Comparison of ENCODE assay signal across 14 mouse cellular contexts in genomic region chr3:51739835-51740112, GRCm38 (mm10).
DNase-seq lines count a peak whose midpoint lies in the region; ATAC-seq and TF ChIP-seq lines count a peak whose summit lies in the region.
"Had no signal": no experiment of that assay in that cellular context is flagged by ENCODE, and none has a peak within 500 bp of the region (broad histone marks: within the 10 kb centered on the region; RNA-seq: fewer than 3 reads in every experiment).

No protein-coding gene starts in this region.

- no peak overlapping the region for H3K4me3 ChIP-seq in heart, embryonic 16.5 days (ENCODE audit: low read length)
- no peak overlapping the region for H3K4me3 ChIP-seq in embryonic facial prominence, embryonic 10.5 days
- H3K4me3 ChIP-seq in forebrain, postnatal 0 days (ENCODE audit: low read depth, low read length): no peak overlapping the region
- H3K4me3 ChIP-seq in midbrain, embryonic 10.5 days: no peak overlapping the region
- H3K4me3 ChIP-seq: layer of hippocampus, adult 2 months; liver, embryonic 13.5 days had no signal

- no peak for ATAC-seq in heart, embryonic 16.5 days (replicated peaks; ENCODE audit: extremely low read depth, insufficient read depth, low FRiP score)
- ATAC-seq in forebrain, postnatal 0 days: no peak

- no peak for DNase-seq in heart, postnatal 36 days
- no peak for DNase-seq in embryonic facial prominence, embryonic 10.5 days (ENCODE audit: low spot score)
- DNase-seq in forebrain, postnatal 0 days: no peak
- DNase-seq in midbrain, embryonic 10.5 days (ENCODE audit: low spot score): no peak
- no peak for DNase-seq in layer of hippocampus, postnatal 25 days (ENCODE audit: extremely low spot score in 1 of 2, low spot score in 1 of 2)
- no peak for DNase-seq in right cerebral cortex, postnatal 10 days (ENCODE audit: low spot score in 2 of 2)
- DNase-seq in gastrocnemius, postnatal 25 days: no peak
- DNase-seq: adrenal gland, postnatal 36 days; gastrocnemius, postnatal 14 days; liver, embryonic 13.5 days; right cerebral cortex, adult 18-20 months had no signal

- H3K36me3 ChIP-seq in heart, embryonic 16.5 days (ENCODE audit: control insufficient read depth, insufficient read depth): no peaks in the 10 kb centered on the region
- H3K36me3 ChIP-seq in embryonic facial prominence, embryonic 10.5 days (replicated peaks): no peaks in the 10 kb centered on the region
- H3K36me3 ChIP-seq in forebrain, postnatal 0 days (ENCODE audit: insufficient read depth): no peaks in the 10 kb centered on the region
- 0 out of 2 replicates have a peak, but pooled peaks cover 2% of the 10 kb centered on the region for H3K36me3 ChIP-seq in midbrain, embryonic 10.5 days
- H3K36me3 ChIP-seq: liver, embryonic 13.5 days had no signal

- no peak overlapping the region for H3K4me2 ChIP-seq in heart, embryonic 16.5 days (ENCODE audit: low read depth, low read length)
- no peak overlapping the region for H3K4me2 ChIP-seq in forebrain, postnatal 0 days (ENCODE audit: low read depth)
- H3K4me2 ChIP-seq: liver, embryonic 13.5 days had no signal

- H3K27me3 ChIP-seq in heart, embryonic 16.5 days (ENCODE audit: control insufficient read depth, insufficient read depth, low read length): no peaks in the 10 kb centered on the region
- no peaks in the 10 kb centered on the region for H3K27me3 ChIP-seq in embryonic facial prominence, embryonic 10.5 days (replicated peaks; ENCODE audit: low read depth, poor library complexity, severe bottlenecking)
- H3K27me3 ChIP-seq in forebrain, postnatal 0 days (ENCODE audit: insufficient read depth, low read length): no peaks in the 10 kb centered on the region
- H3K27me3 ChIP-seq in midbrain, embryonic 10.5 days (ENCODE audit: low read depth, poor library complexity, severe bottlenecking): no peaks in the 10 kb centered on the region
- H3K27me3 ChIP-seq: liver, embryonic 13.5 days; Patski had no signal

- no peaks in the 10 kb centered on the region for H3K9me3 ChIP-seq in heart, embryonic 16.5 days (replicated peaks; ENCODE audit: control insufficient read depth, low read length)
- H3K9me3 ChIP-seq in embryonic facial prominence, embryonic 10.5 days: no peaks in the 10 kb centered on the region
- H3K9me3 ChIP-seq in forebrain, postnatal 0 days (ENCODE audit: low read length): no peaks in the 10 kb centered on the region
- no peaks in the 10 kb centered on the region for H3K9me3 ChIP-seq in midbrain, embryonic 10.5 days (replicated peaks)
- H3K9me3 ChIP-seq: liver, embryonic 13.5 days had no signal

- no peak overlapping the region for H3K27ac ChIP-seq in heart, embryonic 16.5 days (ENCODE audit: low read length)
- H3K27ac ChIP-seq in embryonic facial prominence, embryonic 10.5 days (replicated peaks): peak overlapping the region; percentile 85
- H3K27ac ChIP-seq in forebrain, postnatal 0 days (ENCODE audit: low read depth, low read length): peak overlapping the region; percentile 72
- peak overlapping the region; percentile 85 for H3K27ac ChIP-seq in midbrain, embryonic 10.5 days (replicated peaks)
- H3K27ac ChIP-seq: layer of hippocampus, adult 2 months; liver, embryonic 13.5 days had no signal

- H3K9ac ChIP-seq in heart, embryonic 16.5 days (ENCODE audit: low read length): peak overlapping the region; percentile 58
- no peak overlapping the region for H3K9ac ChIP-seq in forebrain, postnatal 0 days
- H3K9ac ChIP-seq: liver, embryonic 13.5 days had no signal

- intact Hi-C loops in heart, postnatal 36 days (cut with DNase I): loop anchor here (2.0 kb wide), 1 partner anchor 35 kb away; no protein-coding TSS in a partner anchor

- H3K4me1 ChIP-seq in heart, embryonic 16.5 days (ENCODE audit: control insufficient read depth, insufficient read depth, low read length): peaks cover 30% of the 10 kb centered on the region
- H3K4me1 ChIP-seq in embryonic facial prominence, embryonic 10.5 days: peaks cover 54% of the 10 kb centered on the region
- H3K4me1 ChIP-seq in forebrain, postnatal 0 days (ENCODE audit: insufficient read depth): peaks cover 9% of the 10 kb centered on the region
- H3K4me1 ChIP-seq in midbrain, embryonic 10.5 days: peaks cover 45% of the 10 kb centered on the region

- no peak for TF ChIP-seq CTCF in forebrain, postnatal 0 days (IDR thresholded peaks at IDR 0.05; ENCODE audit: low read depth)
